Mouse (Mus musculus): ENCODE results near the gene Adar. TPM values are rescaled to one million over a fixed set of nuclear protein-coding genes. Genes with fewer than 3 reads are reported as not detected.

Gene Adar
- polyA plus RNA-seq (2015; fragmentation: Nextera tagmentation; extraction: Ambion mirVana): 10.3 and 10.4 TPM in 2 replicates

DNA sequence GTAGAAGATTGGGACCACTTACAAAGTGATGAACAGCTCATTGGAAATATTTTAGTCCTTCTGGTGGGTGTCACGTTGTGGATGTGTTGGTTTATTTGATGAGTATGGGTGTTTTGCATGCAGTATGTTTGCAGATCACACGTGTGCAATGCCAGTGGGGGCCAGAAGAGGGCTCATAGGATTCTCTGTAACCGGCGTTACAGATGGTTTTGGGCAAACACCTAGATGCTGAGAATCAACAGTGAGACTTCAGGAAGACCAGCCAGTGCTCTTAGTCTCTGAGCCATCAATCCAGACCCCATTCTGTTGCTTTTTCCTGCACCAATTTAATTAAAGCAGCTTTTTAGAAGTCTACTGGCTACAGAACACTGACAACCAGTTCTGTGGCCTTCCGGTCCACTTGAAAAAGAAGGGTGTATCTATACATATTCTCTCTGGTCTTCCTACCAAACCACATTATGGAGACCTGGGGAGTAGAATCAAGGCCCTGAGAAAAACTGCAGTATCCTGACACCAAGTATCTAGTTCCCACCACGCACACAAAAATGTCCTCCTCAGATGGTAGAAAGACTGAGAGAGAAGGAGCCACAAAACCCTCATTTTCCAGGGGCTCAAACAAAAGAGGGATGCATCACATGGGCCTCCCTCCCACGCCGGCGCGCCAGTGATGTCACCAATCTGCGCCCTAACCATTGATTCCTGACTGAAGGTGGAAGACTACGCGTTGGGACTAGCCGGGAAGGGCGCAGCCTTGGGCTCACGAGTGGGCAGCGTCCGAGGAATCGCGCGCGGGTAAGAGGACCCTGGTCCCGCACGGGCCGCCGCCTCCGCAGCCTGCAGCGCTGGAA is at the start of gene Adar:
Gene Adar (plus strand): TSS at position 664 of the 848 bp plus-strand sequence.
- Histone ChIP-seq H3K27ac (peak within 1 kb of the TSS; percentile 54), H3K9me3 (no peaks in the 10 kb centered on the region), H3K4me1 (peaks cover 12% of the 10 kb centered on the region), H3K36me3 (no peaks in the 10 kb centered on the region), H3K4me3 (peak within 1 kb of the TSS; percentile 93), H3K27me3 (no peaks in the 10 kb centered on the region), H3K9ac (peak within 1 kb of the TSS; percentile 87), H3K4me2 (peak within 1 kb of the TSS; percentile 90)
- ATAC-seq (ENCODE audit: insufficient number of reproducible peaks, low FRiP score, low TSS enrichment, low read depth): peak; percentile 75; the same call in 1 of the 2 replicates
- 5% methylated on average over 28 of the region's 28 CpGs for WGBS

DNA sequence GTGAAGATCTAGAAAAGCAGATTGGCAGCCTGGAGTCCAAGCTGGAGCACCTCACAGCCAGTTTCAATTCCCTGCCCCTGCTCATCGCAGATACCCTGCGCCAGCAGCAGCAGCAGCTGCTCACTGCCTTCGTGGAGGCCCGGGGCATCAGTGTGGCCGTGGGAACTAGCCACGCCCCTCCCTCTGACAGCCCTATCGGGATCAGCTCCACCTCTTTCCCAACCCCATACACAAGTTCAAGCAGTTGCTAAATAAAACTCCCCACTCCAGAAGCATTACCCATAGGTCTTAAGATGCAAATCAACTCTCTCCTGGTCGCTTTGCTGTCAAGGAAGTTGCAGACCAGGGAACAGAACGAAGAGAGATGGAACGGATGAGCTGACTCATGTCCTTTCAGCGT is 47.7 kb upstream of the Adar start:
- ATAC-seq (ENCODE audit: insufficient number of reproducible peaks, low FRiP score, low TSS enrichment, low read depth): no peak
- H3K4me3 ChIP-seq: no peak overlapping the region
- peaks cover 24% of the 10 kb centered on the region for H3K4me1 ChIP-seq
- no peak overlapping the region for H3K27ac ChIP-seq
- H3K36me3 ChIP-seq: no peaks in the 10 kb centered on the region
- 34% methylated on average over 11 of the region's 11 CpGs for WGBS
- no peaks in the 10 kb centered on the region for H3K9me3 ChIP-seq
- H3K27me3 ChIP-seq: no peaks in the 10 kb centered on the region
- no peak overlapping the region for H3K9ac ChIP-seq
- no peak overlapping the region for H3K4me2 ChIP-seq

DNA sequence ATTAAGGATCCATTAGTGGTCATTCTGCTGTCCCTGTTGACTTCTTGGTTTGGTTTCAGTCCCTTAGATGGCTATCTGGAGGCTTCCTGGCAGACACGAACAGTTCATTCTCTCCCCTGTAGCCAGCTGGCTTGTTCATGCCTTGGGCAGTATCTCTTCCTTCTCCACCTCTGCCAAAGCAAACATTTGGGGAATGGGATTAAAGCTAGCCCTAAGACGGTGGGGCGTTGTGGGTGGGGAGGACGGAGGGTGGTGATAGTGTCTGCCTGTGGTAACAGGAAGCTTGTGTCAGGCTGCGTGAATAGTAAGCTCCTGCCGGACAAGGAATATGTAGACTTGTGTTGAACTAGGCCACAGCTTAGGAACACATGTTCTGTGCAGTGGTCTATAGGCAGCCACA is 43.5 kb upstream of the Adar start:
- peaks cover 9% of the 10 kb centered on the region for H3K4me1 ChIP-seq
- WGBS: 70% methylated on average over 6 of the region's 6 CpGs
- no peak for ATAC-seq (ENCODE audit: insufficient number of reproducible peaks, low FRiP score, low TSS enrichment, low read depth)
- no peak overlapping the region for H3K27ac ChIP-seq
- no peak overlapping the region for H3K9ac ChIP-seq
- no peaks in the 10 kb centered on the region for H3K36me3 ChIP-seq
- no peak overlapping the region for H3K4me3 ChIP-seq
- no peaks in the 10 kb centered on the region for H3K27me3 ChIP-seq
- no peak overlapping the region for H3K4me2 ChIP-seq
- H3K9me3 ChIP-seq: no peaks in the 10 kb centered on the region

DNA sequence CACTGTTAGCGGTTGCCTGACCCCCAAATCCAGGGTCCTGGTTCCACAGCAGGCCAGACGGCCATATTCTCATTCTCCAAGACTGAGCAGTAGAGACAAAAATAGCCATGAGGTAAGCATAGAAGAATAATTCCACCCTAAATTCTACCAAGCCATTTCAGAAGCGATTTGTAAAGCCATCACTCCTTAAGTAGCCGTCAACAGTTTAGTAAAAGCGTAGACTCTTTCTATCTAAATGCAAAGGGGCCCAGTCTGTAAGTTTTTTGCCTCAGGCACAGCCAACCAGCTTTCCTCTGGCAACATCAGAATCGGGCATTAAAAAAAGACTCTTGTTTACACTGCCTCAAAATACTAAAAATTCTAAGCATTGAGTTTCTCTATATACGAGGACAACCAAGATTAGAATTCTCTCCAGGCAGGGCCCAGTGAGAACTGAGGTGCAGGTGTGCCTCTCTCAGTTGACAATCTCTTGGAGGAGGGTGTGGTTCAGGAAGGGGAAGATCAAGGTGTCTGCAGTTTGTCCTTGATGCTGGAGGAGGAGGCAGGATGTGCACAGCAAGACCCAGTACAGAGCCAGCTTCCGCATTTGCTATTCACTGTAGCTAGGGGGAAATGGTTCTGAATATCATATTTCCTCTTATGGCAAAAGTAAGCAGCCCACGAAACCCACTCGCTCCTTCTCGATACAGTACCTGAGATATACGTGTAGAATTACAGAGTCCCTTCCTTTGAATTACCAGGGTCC is 42.1 kb upstream of the Adar start:
- Histone ChIP-seq H3K4me1 (no peaks in the 10 kb centered on the region), H3K9ac (no peak overlapping the region), H3K36me3 (no peaks in the 10 kb centered on the region), H3K27me3 (no peaks in the 10 kb centered on the region), H3K4me2 (no peak overlapping the region), H3K4me3 (no peak overlapping the region), H3K27ac (no peak overlapping the region), H3K9me3 (no peaks in the 10 kb centered on the region)
- ATAC-seq (ENCODE audit: insufficient number of reproducible peaks, low FRiP score, low TSS enrichment, low read depth): no peak
- 77% methylated on average over 12 of the region's 12 CpGs for WGBS

DNA sequence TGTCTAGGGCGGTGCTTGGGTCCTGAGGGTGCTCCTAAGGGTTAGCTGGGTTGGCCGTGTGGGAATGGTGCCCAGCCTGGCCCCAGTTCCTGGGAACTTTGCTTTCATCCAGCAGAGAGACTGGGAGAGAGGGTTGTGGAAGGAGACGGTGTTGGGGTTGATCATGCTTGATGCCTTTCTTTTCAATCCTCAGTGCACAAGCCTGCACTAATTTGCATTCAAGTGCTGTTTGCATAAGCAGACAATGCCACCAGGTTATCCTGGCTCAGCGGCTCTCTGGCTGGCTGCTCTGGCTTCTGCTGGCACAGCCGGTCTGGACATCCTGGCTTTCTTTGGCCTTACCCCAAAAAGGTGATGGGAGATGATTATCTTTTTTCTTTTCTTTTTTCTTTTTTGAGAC is 37.2 kb upstream of the Adar start:
- Histone ChIP-seq H3K27me3 (no peaks in the 10 kb centered on the region), H3K9me3 (no peaks in the 10 kb centered on the region), H3K27ac (no peak overlapping the region), H3K4me3 (no peak overlapping the region), H3K9ac (no peak overlapping the region), H3K4me2 (no peak overlapping the region), H3K4me1 (no peaks in the 10 kb centered on the region), H3K36me3 (no peaks in the 10 kb centered on the region)
- ATAC-seq (ENCODE audit: insufficient number of reproducible peaks, low FRiP score, low TSS enrichment, low read depth): no peak
- WGBS: 79% methylated on average over 5 of the region's 5 CpGs

DNA sequence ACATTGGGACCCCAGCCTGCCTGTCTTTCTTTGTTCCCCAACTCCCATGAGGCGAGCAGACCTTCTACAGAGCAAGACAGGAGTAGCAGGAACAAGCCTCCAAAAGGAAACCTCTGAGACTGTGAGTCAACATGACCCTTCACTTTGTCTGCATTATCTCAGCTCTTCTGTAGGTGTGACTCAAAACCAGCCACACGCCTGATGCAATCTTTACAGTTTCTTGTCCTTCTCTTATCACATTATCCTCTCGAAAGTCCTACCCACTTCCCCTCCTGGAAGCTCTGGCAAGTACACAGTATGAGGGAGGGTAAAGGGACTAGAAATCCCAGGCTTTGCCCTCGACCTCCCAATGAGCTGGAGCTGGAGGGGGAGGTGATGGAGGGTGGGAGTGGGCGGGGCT is 28.8 kb upstream of the Adar start:
- Histone ChIP-seq H3K27ac (no peak overlapping the region), H3K9me3 (no peaks in the 10 kb centered on the region), H3K4me1 (peaks cover 3% of the 10 kb centered on the region; the same call in 1 of the 2 replicates), H3K4me3 (no peak overlapping the region), H3K9ac (no peak overlapping the region), H3K27me3 (no peaks in the 10 kb centered on the region), H3K4me2 (no peak overlapping the region), H3K36me3 (no peaks in the 10 kb centered on the region)
- 46% methylated on average over 5 of the region's 5 CpGs for WGBS
- ATAC-seq (ENCODE audit: insufficient number of reproducible peaks, low FRiP score, low TSS enrichment, low read depth): no peak

DNA sequence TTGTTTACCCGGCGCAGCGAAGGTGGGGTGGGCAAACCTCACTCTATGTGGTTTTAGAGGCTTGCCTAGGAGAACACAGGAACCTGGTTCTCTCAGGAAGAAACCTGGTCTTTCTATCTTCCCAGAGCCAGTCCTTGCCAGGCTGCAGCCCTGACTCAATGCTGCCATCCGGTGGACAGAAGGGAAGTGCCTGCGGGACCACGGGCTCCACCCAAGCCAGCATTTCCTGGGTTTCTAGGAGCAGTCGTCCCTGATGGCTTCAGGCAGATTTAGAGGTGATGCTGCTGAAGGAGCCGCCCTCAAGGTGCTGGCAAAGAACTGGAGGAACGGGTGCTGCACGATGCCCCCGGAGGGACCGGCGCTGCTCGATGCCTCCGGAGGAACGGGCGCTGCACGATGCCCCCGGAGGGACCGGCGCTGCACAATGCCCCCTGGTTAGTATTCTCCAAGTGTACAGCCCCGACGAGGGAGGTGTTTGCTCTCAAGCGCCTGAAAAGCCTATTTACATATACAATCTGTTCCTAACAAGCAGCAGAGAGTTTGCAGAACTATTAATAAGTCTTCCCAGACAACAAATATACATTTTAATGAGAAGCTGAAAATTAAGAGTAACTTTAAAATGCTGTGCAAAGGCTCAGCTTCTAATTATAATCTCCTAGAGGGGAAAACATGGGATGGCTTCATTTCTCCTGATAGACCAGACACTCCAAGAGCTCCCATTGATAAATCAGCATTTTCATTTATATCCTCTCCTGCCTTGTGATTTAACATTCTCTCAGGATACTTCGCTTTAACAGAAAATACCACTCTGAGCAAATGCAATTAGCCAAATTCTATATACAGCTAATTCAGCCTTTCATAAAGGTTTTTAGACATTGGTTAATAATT is 25.9 kb upstream of the Adar start:
- Histone ChIP-seq H3K4me2 (peak overlapping the region; percentile 77), H3K9me3 (no peaks in the 10 kb centered on the region), H3K4me1 (peaks cover 3% of the 10 kb centered on the region; the same call in 1 of the 2 replicates), H3K9ac (peak overlapping the region; percentile 47), H3K27ac (no peak overlapping the region), H3K4me3 (peak overlapping the region; percentile 47), H3K36me3 (no peaks in the 10 kb centered on the region), H3K27me3 (no peaks in the 10 kb centered on the region)
- WGBS: 5% methylated on average over 25 of the region's 25 CpGs
- 0 out of 2 replicates have a peak, but pooled peaks have one; percentile 63 for ATAC-seq (ENCODE audit: insufficient number of reproducible peaks, low FRiP score, low TSS enrichment, low read depth)

DNA sequence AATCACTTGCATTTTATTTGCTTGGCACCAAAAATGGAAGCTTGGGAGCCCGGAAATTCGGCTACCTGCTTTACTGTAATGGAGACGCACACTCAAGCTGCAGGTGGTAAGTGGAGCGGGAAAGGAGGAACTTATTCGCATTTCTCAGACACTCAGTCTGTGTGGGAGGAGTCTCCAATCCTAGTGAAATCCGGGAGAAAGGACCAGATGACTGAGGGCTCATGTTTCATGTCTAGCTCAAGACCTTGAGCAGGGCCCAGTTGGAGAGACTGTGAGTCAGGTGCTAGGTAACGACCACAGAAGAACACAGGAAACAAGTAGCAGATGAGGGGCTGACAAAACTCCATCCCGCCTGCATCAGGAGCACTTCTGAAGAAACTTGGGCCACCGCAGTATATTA is 23.0 kb upstream of the Adar start:
- peaks cover 3% of the 10 kb centered on the region; the same call in 1 of the 2 replicates for H3K4me1 ChIP-seq
- no peak overlapping the region for H3K27ac ChIP-seq
- H3K27me3 ChIP-seq: no peaks in the 10 kb centered on the region
- H3K36me3 ChIP-seq: no peaks in the 10 kb centered on the region
- no peak for ATAC-seq (ENCODE audit: insufficient number of reproducible peaks, low FRiP score, low TSS enrichment, low read depth)
- H3K4me3 ChIP-seq: no peak overlapping the region
- H3K9ac ChIP-seq: no peak overlapping the region
- H3K4me2 ChIP-seq: no peak overlapping the region
- no peaks in the 10 kb centered on the region for H3K9me3 ChIP-seq
- WGBS: 39% methylated on average over 9 of the region's 9 CpGs

DNA sequence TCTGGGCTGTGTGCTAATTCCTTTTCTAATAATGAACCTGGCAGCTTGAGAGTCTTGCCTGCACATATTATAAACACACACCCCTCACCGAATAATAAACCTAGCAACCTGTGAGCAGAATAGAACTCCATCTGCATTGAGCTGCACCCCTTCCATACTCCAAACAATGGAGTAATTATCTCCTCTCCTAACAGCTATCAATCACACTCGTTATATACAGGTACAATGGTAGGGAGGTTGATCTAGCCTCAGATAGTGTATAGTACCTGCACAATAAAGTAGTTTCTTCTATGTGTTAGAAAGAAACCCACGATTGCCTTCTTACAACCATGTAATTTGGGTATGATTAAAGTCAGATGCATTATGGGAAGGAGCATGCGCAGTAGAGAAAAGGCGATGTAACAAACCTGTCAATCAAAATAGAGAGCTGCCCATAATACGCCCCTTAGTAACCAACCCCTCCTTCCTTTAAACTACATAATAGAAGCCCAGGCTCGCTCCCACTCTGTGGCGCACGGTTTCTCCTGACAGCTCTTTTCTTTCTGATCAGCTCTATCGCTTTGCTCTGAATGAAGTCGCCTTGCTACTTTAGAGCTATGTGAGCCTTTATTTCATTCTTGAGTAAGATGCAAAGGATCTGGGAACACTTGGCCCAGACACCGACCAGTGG is 18.5 kb upstream of the Adar start:
- H3K4me1 ChIP-seq: no peaks in the 10 kb centered on the region
- no peak for ATAC-seq (ENCODE audit: insufficient number of reproducible peaks, low FRiP score, low TSS enrichment, low read depth)
- no peak overlapping the region for H3K4me2 ChIP-seq
- no peaks in the 10 kb centered on the region for H3K36me3 ChIP-seq
- H3K27me3 ChIP-seq: no peaks in the 10 kb centered on the region
- H3K27ac ChIP-seq: no peak overlapping the region
- 86% methylated on average over 12 of the region's 12 CpGs for WGBS
- no peaks in the 10 kb centered on the region for H3K9me3 ChIP-seq
- H3K9ac ChIP-seq: no peak overlapping the region
- no peak overlapping the region for H3K4me3 ChIP-seq

DNA sequence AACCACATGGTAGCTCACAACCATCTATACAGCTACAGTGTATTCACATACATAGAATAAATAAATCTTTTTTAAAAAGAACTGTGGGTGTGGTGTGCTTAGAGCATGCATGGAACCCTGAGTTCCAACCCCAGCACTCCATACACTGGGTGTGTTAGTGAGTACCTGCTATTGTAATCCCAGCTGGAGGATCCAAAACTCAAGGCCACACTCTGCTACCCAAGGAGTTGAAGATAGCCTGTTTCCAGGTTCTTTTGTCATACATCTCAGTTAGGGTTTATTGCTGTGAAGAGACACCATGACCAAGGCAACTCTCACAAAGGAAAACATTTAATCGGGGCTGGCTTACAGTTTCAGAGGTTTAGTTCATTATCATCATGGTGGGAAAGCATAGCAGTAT is 15.9 kb upstream of the Adar start:
- no peak for ATAC-seq (ENCODE audit: insufficient number of reproducible peaks, low FRiP score, low TSS enrichment, low read depth)
- WGBS: 89% methylated on average over 1 of the region's 1 CpGs
- no peaks in the 10 kb centered on the region for H3K9me3 ChIP-seq
- no peak overlapping the region for H3K27ac ChIP-seq
- H3K4me1 ChIP-seq: no peaks in the 10 kb centered on the region
- H3K9ac ChIP-seq: no peak overlapping the region
- no peak overlapping the region for H3K4me3 ChIP-seq
- no peaks in the 10 kb centered on the region for H3K27me3 ChIP-seq
- H3K4me2 ChIP-seq: no peak overlapping the region
- H3K36me3 ChIP-seq: no peaks in the 10 kb centered on the region

DNA sequence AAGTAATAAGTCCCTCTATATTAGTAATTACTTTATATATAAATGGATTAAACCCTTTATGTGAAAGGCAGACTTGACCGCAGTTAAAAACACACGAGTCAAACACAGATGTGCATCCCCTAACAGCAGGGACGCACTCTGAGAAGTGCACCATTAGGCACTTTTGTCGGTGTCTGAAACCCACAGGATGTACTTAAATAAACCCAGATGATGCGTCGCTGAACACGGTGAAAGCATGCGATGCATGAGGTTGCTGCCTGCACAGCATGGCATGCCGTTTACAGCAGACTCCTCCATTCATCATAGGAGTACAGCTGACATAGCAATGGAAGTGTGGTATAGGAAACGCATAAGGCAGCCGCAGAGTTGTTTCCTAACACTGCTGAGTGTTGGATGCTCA is 14.4 kb upstream of the Adar start:
- 29% methylated on average over 11 of the region's 11 CpGs for WGBS
- no peak for ATAC-seq (ENCODE audit: insufficient number of reproducible peaks, low FRiP score, low TSS enrichment, low read depth)
- Histone ChIP-seq H3K4me2 (no peak overlapping the region), H3K4me3 (no peak overlapping the region), H3K36me3 (no peaks in the 10 kb centered on the region), H3K9me3 (no peaks in the 10 kb centered on the region), H3K27me3 (0 out of 2 replicates have a peak, but pooled peaks cover 1% of the 10 kb centered on the region), H3K4me1 (no peaks in the 10 kb centered on the region), H3K27ac (no peak overlapping the region), H3K9ac (no peak overlapping the region)
